20 mouse cellular contexts compared by ENCODE assay signal in the genomic region with DNA sequence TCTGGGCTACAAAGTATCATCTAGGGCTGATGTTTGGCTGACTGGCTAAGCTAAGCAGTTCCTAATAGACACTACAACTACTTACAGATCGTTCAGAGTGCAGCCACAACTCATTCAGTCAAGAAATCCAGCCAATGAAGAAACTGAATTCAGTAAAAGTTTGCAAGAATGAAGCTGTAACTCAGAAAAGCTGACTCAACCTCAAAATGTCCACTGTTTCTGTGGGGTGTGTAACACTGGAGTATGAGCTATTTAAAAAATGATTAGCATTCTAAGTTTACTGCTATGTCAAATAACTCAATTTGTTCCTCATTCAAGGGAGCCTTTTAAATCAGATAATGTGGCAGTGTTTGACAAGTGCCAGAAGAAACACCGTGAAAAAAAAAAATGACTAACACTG.
DNase-seq lines count a peak whose midpoint lies in the region; ATAC-seq and TF ChIP-seq lines count a peak whose summit lies in the region.
"Had no signal": no experiment of that assay in that cellular context is flagged by ENCODE, and none has a peak within 500 bp of the region (broad histone marks: within the 10 kb centered on the region; RNA-seq: fewer than 3 reads in every experiment).

No protein-coding gene starts in this region.

- no peak for TF ChIP-seq EP300 in heart, postnatal 0 days (IDR thresholded peaks at IDR 0.05; ENCODE audit: low read depth)
- TF ChIP-seq EP300 in lung, postnatal 0 days (IDR thresholded peaks at IDR 0.05) = peak; percentile 32; the same call in 1 of the 2 replicates

- no peak for ATAC-seq in heart, postnatal 0 days (ENCODE audit: insufficient read depth, low read depth)
- peak; percentile 48; the same call in 1 of the 2 replicates for ATAC-seq in lung, postnatal 0 days
- no peak for ATAC-seq in midbrain, postnatal 0 days (ENCODE audit: low FRiP score)
- ATAC-seq in forebrain, embryonic 12.5 days (ENCODE audit: low FRiP score) = no peak
- ATAC-seq: activated CD4-positive, CD25-positive, alpha-beta regulatory T cell, adult 4 months; forebrain, embryonic 16.5 days; intestine, embryonic 15.5 days; Patski had no signal

- TF ChIP-seq POLR2A in embryonic fibroblast, embryonic 13.5 days (IDR thresholded peaks at IDR 0.05; ENCODE audit: low read depth, low read length) = no peak

- no peak overlapping the region for H3K4me3 ChIP-seq in heart, postnatal 0 days (ENCODE audit: low read depth, low read length)
- no peak overlapping the region for H3K4me3 ChIP-seq in lung, postnatal 0 days (ENCODE audit: low read depth, low read length)
- no peak overlapping the region for H3K4me3 ChIP-seq in embryonic fibroblast, embryonic 13.5 days (ENCODE audit: insufficient read depth, low read length)
- H3K4me3 ChIP-seq in midbrain, postnatal 0 days (ENCODE audit: low read depth, low read length) = no peak overlapping the region
- no peak overlapping the region for H3K4me3 ChIP-seq in forebrain, embryonic 12.5 days (replicated peaks)
- H3K4me3 ChIP-seq: heart, embryonic 10.5 days; hindbrain, embryonic 10.5 days; intestine, embryonic 15.5 days had no signal

- WGBS in heart, postnatal 0 days = 54% methylated on average over 2 of the region's 2 CpGs
- 18% methylated on average over 2 of the region's 2 CpGs for WGBS in lung, postnatal 0 days
- WGBS in midbrain, postnatal 0 days = 68% methylated on average over 2 of the region's 2 CpGs
- WGBS in forebrain, embryonic 12.5 days = 67% methylated on average over 2 of the region's 2 CpGs

- no peaks in the 10 kb centered on the region for H3K36me3 ChIP-seq in heart, postnatal 0 days (replicated peaks; ENCODE audit: control insufficient read depth, insufficient read depth, low read length)
- H3K36me3 ChIP-seq in lung, postnatal 0 days (ENCODE audit: insufficient read depth, low read length) = no peaks in the 10 kb centered on the region
- H3K36me3 ChIP-seq in midbrain, postnatal 0 days (ENCODE audit: insufficient read depth, low read length) = no peaks in the 10 kb centered on the region
- no peaks in the 10 kb centered on the region for H3K36me3 ChIP-seq in forebrain, embryonic 12.5 days (replicated peaks)
- H3K36me3 ChIP-seq: heart, embryonic 10.5 days; hindbrain, embryonic 10.5 days; intestine, embryonic 15.5 days had no signal

- peaks cover 12% of the 10 kb centered on the region; the same call in 1 of the 2 replicates for H3K4me1 ChIP-seq in heart, postnatal 0 days (ENCODE audit: control insufficient read depth, insufficient read depth)
- H3K4me1 ChIP-seq in lung, postnatal 0 days (ENCODE audit: insufficient read depth, low read depth, low read length) = no peaks in the 10 kb centered on the region
- peaks cover 8% of the 10 kb centered on the region; the same call in 1 of the 2 replicates for H3K4me1 ChIP-seq in embryonic fibroblast, embryonic 13.5 days (ENCODE audit: control insufficient read depth, insufficient read depth, low read length)
- H3K4me1 ChIP-seq in midbrain, postnatal 0 days (ENCODE audit: insufficient read depth, low read length) = no peaks in the 10 kb centered on the region
- no peaks in the 10 kb centered on the region; the same call in 1 of the 2 replicates for H3K4me1 ChIP-seq in forebrain, embryonic 12.5 days
- H3K4me1 ChIP-seq: hindbrain, embryonic 10.5 days had no signal

- H3K9ac ChIP-seq in heart, postnatal 0 days (replicated peaks; ENCODE audit: low read depth, low read length) = no peak overlapping the region
- H3K9ac ChIP-seq in lung, postnatal 0 days (replicated peaks; ENCODE audit: low read depth) = no peak overlapping the region
- no peak overlapping the region for H3K9ac ChIP-seq in midbrain, postnatal 0 days (replicated peaks; ENCODE audit: low read length, poor library complexity, severe bottlenecking)
- no peak overlapping the region for H3K9ac ChIP-seq in forebrain, embryonic 12.5 days
- H3K9ac ChIP-seq: hindbrain, embryonic 14.5 days; intestine, embryonic 15.5 days had no signal

- no peak overlapping the region for H3K4me2 ChIP-seq in heart, postnatal 0 days (ENCODE audit: low read depth, low read length)
- no peak overlapping the region for H3K4me2 ChIP-seq in lung, postnatal 0 days (replicated peaks; ENCODE audit: low read depth, low read length)
- no peak overlapping the region for H3K4me2 ChIP-seq in midbrain, postnatal 0 days (ENCODE audit: low read depth, low read length, poor library complexity, severe bottlenecking)
- no peak overlapping the region for H3K4me2 ChIP-seq in forebrain, embryonic 12.5 days
- H3K4me2 ChIP-seq: hindbrain, embryonic 14.5 days; intestine, embryonic 15.5 days had no signal

- H3K27ac ChIP-seq in heart, postnatal 0 days (ENCODE audit: low read depth) = peak overlapping the region; percentile 20; the same call in 1 of the 2 replicates
- H3K27ac ChIP-seq in lung, postnatal 0 days (ENCODE audit: low read length) = no peak overlapping the region
- H3K27ac ChIP-seq in embryonic fibroblast, embryonic 13.5 days (ENCODE audit: insufficient read depth, low read length) = peak overlapping the region; percentile 23
- H3K27ac ChIP-seq in midbrain, postnatal 0 days (ENCODE audit: low read depth, low read length) = no peak overlapping the region
- no peak overlapping the region for H3K27ac ChIP-seq in forebrain, embryonic 12.5 days
- H3K27ac ChIP-seq: hindbrain, embryonic 10.5 days; hindbrain, embryonic 14.5 days; intestine, embryonic 15.5 days had no signal

- H3K27me3 ChIP-seq in heart, postnatal 0 days (ENCODE audit: control insufficient read depth, insufficient read depth, low read length) = no peaks in the 10 kb centered on the region
- H3K27me3 ChIP-seq in lung, postnatal 0 days (replicated peaks; ENCODE audit: insufficient read depth, low read length) = no peaks in the 10 kb centered on the region
- H3K27me3 ChIP-seq in midbrain, postnatal 0 days (ENCODE audit: insufficient read depth, low read length) = no peaks in the 10 kb centered on the region
- no peaks in the 10 kb centered on the region for H3K27me3 ChIP-seq in forebrain, embryonic 12.5 days
- H3K27me3 ChIP-seq: intestine, embryonic 15.5 days; Patski had no signal

- no peak for DNase-seq in heart, postnatal 0 days (ENCODE audit: low spot score)
- no peak for DNase-seq in heart, adult 9 months (ENCODE audit: low spot score in 2 of 2)
- peak; percentile 26 for DNase-seq in lung, postnatal 0 days (ENCODE audit: low spot score)
- DNase-seq in lung, adult 18-20 months = no peak
- no peak for DNase-seq in midbrain, postnatal 0 days (ENCODE audit: low spot score)
- DNase-seq: adrenal gland, postnatal 14 days; cerebellum, adult 11-12 months; cerebellum, adult 9-10 months; cerebellum, postnatal 25 days; gastrocnemius, postnatal 25 days; heart, postnatal 14 days had no signal

- no peak for TF ChIP-seq CTCF in heart, postnatal 0 days (IDR thresholded peaks at IDR 0.05; ENCODE audit: low read depth)
- no peak for TF ChIP-seq CTCF in lung, postnatal 0 days (IDR thresholded peaks at IDR 0.05)
- TF ChIP-seq CTCF in embryonic fibroblast, embryonic 13.5 days (IDR thresholded peaks at IDR 0.05; ENCODE audit: borderline replicate concordance, insufficient read depth, low read length) = no peak
- no peak for TF ChIP-seq CTCF in midbrain, postnatal 0 days (IDR thresholded peaks at IDR 0.05)

- H3K9me3 ChIP-seq in heart, postnatal 0 days (replicated peaks; ENCODE audit: control insufficient read depth, low read length) = no peaks in the 10 kb centered on the region
- H3K9me3 ChIP-seq in lung, postnatal 0 days (ENCODE audit: low read length) = no peaks in the 10 kb centered on the region
- no peaks in the 10 kb centered on the region for H3K9me3 ChIP-seq in midbrain, postnatal 0 days (ENCODE audit: low read length)
- no peaks in the 10 kb centered on the region for H3K9me3 ChIP-seq in forebrain, embryonic 12.5 days
- H3K9me3 ChIP-seq: heart, embryonic 10.5 days; hindbrain, embryonic 10.5 days; intestine, embryonic 15.5 days had no signal

Comparison
In these comparisons a context has a peak if more than half of its experiments do, and no peak if none do; other contexts are left out.
1. H3K27ac ChIP-seq: peak in heart, postnatal 0 days (single experiment) and embryonic fibroblast, embryonic 13.5 days (single experiment); none in lung, postnatal 0 days (single experiment), midbrain, postnatal 0 days (single experiment) and forebrain, embryonic 12.5 days (single experiment).